Mouse (Mus musculus): Measurements from ENCODE around the gene Fam53a. TPM values are rescaled to one million over a fixed set of nuclear protein-coding genes. Genes with fewer than 3 reads are reported as not detected.

Gene Fam53a
- total RNA-seq, 2 experiments from 2014 or later: 24.6 to 25.2 TPM

DNA sequence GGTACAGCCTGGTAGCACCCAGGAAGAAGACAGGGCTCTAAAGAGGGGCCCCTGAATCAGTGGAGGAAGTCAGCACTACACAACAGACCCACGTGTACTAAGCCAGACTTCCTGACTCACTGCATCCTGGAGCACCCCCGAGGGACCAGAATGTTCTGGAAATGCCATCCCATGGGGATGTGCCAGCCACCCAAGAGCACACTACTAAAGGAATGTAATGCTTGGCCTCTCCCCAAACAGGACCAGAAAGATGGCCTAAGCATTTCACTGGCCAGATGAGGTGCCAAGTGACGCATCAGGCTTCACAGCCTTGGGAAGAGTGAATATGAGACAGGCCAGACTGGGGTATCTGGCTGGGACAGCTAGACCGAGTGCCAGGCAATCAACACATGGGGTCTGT lies 63.5 kb downstream of the Fam53a start:
- intact Hi-C loops (cut with DNase I): no loop called here
- no peak for DNase-seq (ENCODE audit: low spot score)

DNA sequence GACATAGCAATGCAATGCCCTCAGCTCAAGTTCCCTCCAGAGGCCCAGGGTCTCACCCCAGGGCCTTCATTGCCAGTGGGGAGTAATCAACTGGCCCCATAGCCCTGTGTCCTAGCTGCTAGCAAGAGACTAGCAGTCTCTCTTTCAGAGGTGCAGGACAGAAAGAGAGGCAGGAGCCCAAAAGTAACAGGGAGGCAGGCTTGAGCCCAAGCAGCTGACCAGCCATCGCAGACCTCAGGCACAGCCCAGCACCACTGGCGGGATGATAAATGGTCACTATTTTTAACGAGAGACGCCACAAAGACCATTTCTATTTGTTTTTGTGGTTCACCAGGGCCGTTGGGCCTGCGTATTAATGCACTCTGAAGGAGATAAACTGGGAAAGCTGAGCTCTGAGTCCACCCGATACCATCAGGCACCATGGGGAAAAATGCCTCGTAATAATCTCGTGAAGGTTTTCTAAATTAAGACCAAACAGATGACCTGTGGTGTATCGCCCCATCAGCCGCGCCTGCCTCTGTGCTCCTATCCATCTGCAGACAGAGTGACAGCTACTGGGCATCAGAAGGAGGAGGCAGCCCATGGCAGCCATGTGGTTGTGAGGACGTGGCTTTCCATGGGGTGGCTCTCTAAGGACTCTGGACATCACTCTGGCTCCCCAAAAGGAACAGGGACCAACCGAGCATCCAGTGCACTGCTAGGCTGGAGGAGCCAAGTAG lies 73.0 kb downstream of the Fam53a start:
- intact Hi-C loops (cut with DNase I): no loop called here
- no peak for DNase-seq (ENCODE audit: low spot score)

Other genes with a start within 250 kb of the Fam53a start
- not detected for gene Nkx1-1, start 195.7 kb downstream of the Fam53a start, total RNA-seq (2021)
- 1 to 10 TPM; 1.1 to 1.3 TPM for gene Gm9903, start 290 bp upstream of the Fam53a start, total RNA-seq (2021)
- 10 to 100 TPM; 15.3 to 16.2 TPM for gene Slbp, start 22.9 kb upstream of the Fam53a start, total RNA-seq (2021)
- gene Tacc3, start 28.5 kb upstream of the Fam53a start, total RNA-seq (2021): 1 to 10 TPM; 2.4 TPM
- 10 to 100 TPM; 19.8 to 20.2 TPM for gene Tmem129, start 28.8 kb upstream of the Fam53a start, total RNA-seq (2021)
- 10 to 100 TPM in 1 of 2 experiments, 1 to 10 TPM in 1; 4.9 to 10.8 TPM for gene Fgfr3, start 92.0 kb upstream of the Fam53a start, total RNA-seq (2021)
- 100 to 1,000 TPM; 152 to 161 TPM for gene Letm1, start 153.2 kb upstream of the Fam53a start, total RNA-seq (2021)
- gene Nsd2, start 191.1 kb upstream of the Fam53a start, total RNA-seq (2021): 10 to 100 TPM; 25.9 to 28.4 TPM